Mouse (Mus musculus): ENCODE results near the gene Parn. TPM values are rescaled to one million over a fixed set of nuclear protein-coding genes. Genes with fewer than 3 reads are reported as not detected.
"Not testable (repeated sequence)": the region's sequence is repeated elsewhere in the genome, so short reads cannot be mapped to it uniquely, and the experiment has no call there.

Gene Parn
- polyA plus RNA-seq, 1 experiment, result 21.7 TPM

GRCm38 (mm10) chr16:13660736-13661135 lies 7.2 kb downstream of the Parn start:
- H3K27me3 ChIP-seq (ENCODE audit: control insufficient read depth, insufficient read depth, low read length), result no peaks in the 10 kb centered on the region
- no peak overlapping the region for H3K4me3 ChIP-seq (ENCODE audit: control insufficient read depth, low read depth, low read length)
- no peak overlapping the region for H3K27ac ChIP-seq (ENCODE audit: control insufficient read depth, insufficient read depth, low read depth, low read length)
- H3K36me3 ChIP-seq (ENCODE audit: control insufficient read depth, insufficient read depth, low read length), result no peaks in the 10 kb centered on the region
- no peaks in the 10 kb centered on the region for H3K4me1 ChIP-seq (ENCODE audit: control insufficient read depth, insufficient read depth, low read length)
- TF ChIP-seq CTCF (IDR thresholded peaks at IDR 0.05; ENCODE audit: control insufficient read depth, insufficient read depth, insufficient replicate concordance, low read depth, low read length) (no peak), POLR2A (IDR thresholded peaks at IDR 0.05; ENCODE audit: control insufficient read depth, low read depth, low read length) (no peak)

- no peaks in the 10 kb centered on the region; the same call in 1 of the 2 replicates for H3K36me3 ChIP-seq (ENCODE audit: control insufficient read depth, insufficient read depth, low read length)
- H3K27ac ChIP-seq (ENCODE audit: control insufficient read depth, insufficient read depth, low read depth, low read length), result no peak overlapping the region
- TF ChIP-seq CTCF (IDR thresholded peaks at IDR 0.05; ENCODE audit: control insufficient read depth, insufficient read depth, insufficient replicate concordance, low read depth, low read length) (no peak), POLR2A (IDR thresholded peaks at IDR 0.05; ENCODE audit: control insufficient read depth, low read depth, low read length) (no peak)
- H3K4me3 ChIP-seq (ENCODE audit: control insufficient read depth, low read depth, low read length), result no peak overlapping the region
- no peaks in the 10 kb centered on the region for H3K27me3 ChIP-seq (ENCODE audit: control insufficient read depth, insufficient read depth, low read length)
- no peaks in the 10 kb centered on the region for H3K4me1 ChIP-seq (ENCODE audit: control insufficient read depth, insufficient read depth, low read length)
These were observed 9.1 kb downstream of the Parn start for GRCm38 (mm10) chr16:13658886-13659285.

GRCm38 (mm10) chr16:13645930-13646329 lies 22.0 kb downstream of the Parn start:
- Histone ChIP-seq H3K36me3 (ENCODE audit: control insufficient read depth, insufficient read depth, low read length) (no peaks in the 10 kb centered on the region; the same call in 1 of the 2 replicates), H3K27ac (ENCODE audit: control insufficient read depth, insufficient read depth, low read depth, low read length) (no peak overlapping the region), H3K4me1 (ENCODE audit: control insufficient read depth, insufficient read depth, low read length) (no peaks in the 10 kb centered on the region), H3K4me3 (ENCODE audit: control insufficient read depth, low read depth, low read length) (no peak overlapping the region), H3K27me3 (ENCODE audit: control insufficient read depth, insufficient read depth, low read length) (no peaks in the 10 kb centered on the region)
- TF ChIP-seq CTCF (IDR thresholded peaks at IDR 0.05; ENCODE audit: control insufficient read depth, insufficient read depth, insufficient replicate concordance, low read depth, low read length) (no peak), POLR2A (IDR thresholded peaks at IDR 0.05; ENCODE audit: control insufficient read depth, low read depth, low read length) (no peak)

- Histone ChIP-seq H3K36me3 (ENCODE audit: control insufficient read depth, insufficient read depth, low read length) (no peaks in the 10 kb centered on the region; the same call in 1 of the 2 replicates), H3K27me3 (ENCODE audit: control insufficient read depth, insufficient read depth, low read length) (no peaks in the 10 kb centered on the region), H3K27ac (ENCODE audit: control insufficient read depth, insufficient read depth, low read depth, low read length) (no peak overlapping the region), H3K4me1 (ENCODE audit: control insufficient read depth, insufficient read depth, low read length) (no peaks in the 10 kb centered on the region), H3K4me3 (ENCODE audit: control insufficient read depth, low read depth, low read length) (no peak overlapping the region)
- TF ChIP-seq POLR2A (IDR thresholded peaks at IDR 0.05; ENCODE audit: control insufficient read depth, low read depth, low read length), result no peak
- no peak for TF ChIP-seq CTCF (IDR thresholded peaks at IDR 0.05; ENCODE audit: control insufficient read depth, insufficient read depth, insufficient replicate concordance, low read depth, low read length)
These were observed 23.5 kb downstream of the Parn start for GRCm38 (mm10) chr16:13644474-13644873.

GRCm38 (mm10) chr16:13640064-13640463 lies 27.9 kb downstream of the Parn start:
- H3K4me1 ChIP-seq (ENCODE audit: control insufficient read depth, insufficient read depth, low read length), result no peaks in the 10 kb centered on the region
- no peaks in the 10 kb centered on the region for H3K36me3 ChIP-seq (ENCODE audit: control insufficient read depth, insufficient read depth, low read length)
- H3K4me3 ChIP-seq (ENCODE audit: control insufficient read depth, low read depth, low read length), result no peak overlapping the region
- no peak for TF ChIP-seq CTCF (IDR thresholded peaks at IDR 0.05; ENCODE audit: control insufficient read depth, insufficient read depth, insufficient replicate concordance, low read depth, low read length)
- H3K27ac ChIP-seq (ENCODE audit: control insufficient read depth, insufficient read depth, low read depth, low read length), result no peak overlapping the region
- no peaks in the 10 kb centered on the region for H3K27me3 ChIP-seq (ENCODE audit: control insufficient read depth, insufficient read depth, low read length)

GRCm38 (mm10) chr16:13639508-13639907 lies 28.5 kb downstream of the Parn start:
- Histone ChIP-seq H3K36me3 (ENCODE audit: control insufficient read depth, insufficient read depth, low read length) (no peaks in the 10 kb centered on the region), H3K4me1 (ENCODE audit: control insufficient read depth, insufficient read depth, low read length) (no peaks in the 10 kb centered on the region), H3K27ac (ENCODE audit: control insufficient read depth, insufficient read depth, low read depth, low read length) (no peak overlapping the region), H3K27me3 (ENCODE audit: control insufficient read depth, insufficient read depth, low read length) (no peaks in the 10 kb centered on the region), H3K4me3 (ENCODE audit: control insufficient read depth, low read depth, low read length) (no peak overlapping the region)
- TF ChIP-seq POLR2A (IDR thresholded peaks at IDR 0.05; ENCODE audit: control insufficient read depth, low read depth, low read length), result no peak
- TF ChIP-seq CTCF (IDR thresholded peaks at IDR 0.05; ENCODE audit: control insufficient read depth, insufficient read depth, insufficient replicate concordance, low read depth, low read length), result no peak

GRCm38 (mm10) chr16:13638198-13638597 lies 29.8 kb downstream of the Parn start:
- H3K36me3 ChIP-seq (ENCODE audit: control insufficient read depth, insufficient read depth, low read length); H3K27ac ChIP-seq (ENCODE audit: control insufficient read depth, insufficient read depth, low read depth, low read length); H3K27me3 ChIP-seq (ENCODE audit: control insufficient read depth, insufficient read depth, low read length): not testable (repeated sequence)

GRCm38 (mm10) chr16:13628345-13628744 lies 39.6 kb downstream of the Parn start:
- no peaks in the 10 kb centered on the region; the same call in 1 of the 2 replicates for H3K36me3 ChIP-seq (ENCODE audit: control insufficient read depth, insufficient read depth, low read length)
- no peaks in the 10 kb centered on the region for H3K4me1 ChIP-seq (ENCODE audit: control insufficient read depth, insufficient read depth, low read length)
- TF ChIP-seq POLR2A (IDR thresholded peaks at IDR 0.05; ENCODE audit: control insufficient read depth, low read depth, low read length), result no peak
- no peak overlapping the region for H3K27ac ChIP-seq (ENCODE audit: control insufficient read depth, insufficient read depth, low read depth, low read length)
- no peak overlapping the region for H3K4me3 ChIP-seq (ENCODE audit: control insufficient read depth, low read depth, low read length)
- H3K27me3 ChIP-seq (ENCODE audit: control insufficient read depth, insufficient read depth, low read length), result no peaks in the 10 kb centered on the region

More at GRCm38 (mm10) chr16:13638198-13638597, 29.8 kb downstream of the Parn start:
- not testable (repeated sequence) for H3K4me1 ChIP-seq (ENCODE audit: control insufficient read depth, insufficient read depth, low read length); H3K4me3 ChIP-seq (ENCODE audit: control insufficient read depth, low read depth, low read length)
